24 mouse cellular contexts compared by ENCODE assay signal in genomic region chr7:67800547-67800946, GRCm38 (mm10). TPM values are rescaled to one million over a fixed set of nuclear protein-coding genes. Genes with fewer than 3 reads are reported as not detected.
DNase-seq lines count a peak whose midpoint lies in the region; ATAC-seq lines count a peak whose summit lies in the region.
"Had no signal": no experiment of that assay in that cellular context is flagged by ENCODE, and none has a peak within 500 bp of the region (broad histone marks: within the 10 kb centered on the region; RNA-seq: fewer than 3 reads in every experiment).

No protein-coding gene starts in this region.

- H3K4me1 ChIP-seq in embryonic facial prominence, embryonic 14.5 days (ENCODE audit: control insufficient read depth, insufficient read depth, low read length) = 0 out of 2 replicates have a peak, but pooled peaks cover 7% of the 10 kb centered on the region
- H3K4me1 ChIP-seq in embryonic facial prominence, embryonic 10.5 days = peaks cover 21% of the 10 kb centered on the region
- H3K4me1 ChIP-seq in heart, embryonic 10.5 days = peaks cover 41% of the 10 kb centered on the region
- peaks cover 20% of the 10 kb centered on the region; the same call in 1 of the 2 replicates for H3K4me1 ChIP-seq in heart, embryonic 11.5 days (ENCODE audit: control insufficient read depth, insufficient read depth, low read length)
- peaks cover 12% of the 10 kb centered on the region for H3K4me1 ChIP-seq in embryonic facial prominence, embryonic 15.5 days

- H3K27ac ChIP-seq in embryonic facial prominence, embryonic 14.5 days (replicated peaks; ENCODE audit: low read depth, low read length) = no peak overlapping the region
- H3K27ac ChIP-seq in embryonic facial prominence, embryonic 10.5 days (replicated peaks) = no peak overlapping the region
- no peak overlapping the region for H3K27ac ChIP-seq in heart, embryonic 10.5 days
- H3K27ac ChIP-seq in heart, embryonic 11.5 days (ENCODE audit: low read depth, low read length) = no peak overlapping the region
- H3K27ac ChIP-seq in embryonic facial prominence, embryonic 15.5 days (replicated peaks) = no peak overlapping the region
- H3K27ac ChIP-seq: embryonic facial prominence, embryonic 13.5 days; forebrain, embryonic 10.5 days; forebrain, embryonic 12.5 days had no signal

- H3K36me3 ChIP-seq in embryonic facial prominence, embryonic 14.5 days (ENCODE audit: control insufficient read depth, insufficient read depth, low read length) = no peaks in the 10 kb centered on the region
- H3K36me3 ChIP-seq in embryonic facial prominence, embryonic 10.5 days (replicated peaks) = no peaks in the 10 kb centered on the region
- no peaks in the 10 kb centered on the region for H3K36me3 ChIP-seq in heart, embryonic 10.5 days
- H3K36me3 ChIP-seq in heart, embryonic 11.5 days (ENCODE audit: control insufficient read depth, insufficient read depth, low read length) = no peaks in the 10 kb centered on the region
- no peaks in the 10 kb centered on the region for H3K36me3 ChIP-seq in embryonic facial prominence, embryonic 15.5 days
- H3K36me3 ChIP-seq: embryonic facial prominence, embryonic 13.5 days; forebrain, embryonic 10.5 days; forebrain, embryonic 12.5 days; G1E had no signal

- H3K4me2 ChIP-seq in embryonic facial prominence, embryonic 14.5 days (ENCODE audit: low read depth, low read length) = no peak overlapping the region
- no peak overlapping the region for H3K4me2 ChIP-seq in heart, embryonic 11.5 days
- H3K4me2 ChIP-seq in embryonic facial prominence, embryonic 15.5 days (replicated peaks) = no peak overlapping the region
- H3K4me2 ChIP-seq: embryonic facial prominence, embryonic 13.5 days; forebrain, embryonic 12.5 days had no signal

- no peak overlapping the region for H3K4me3 ChIP-seq in embryonic facial prominence, embryonic 14.5 days (ENCODE audit: low read depth, low read length)
- H3K4me3 ChIP-seq in embryonic facial prominence, embryonic 10.5 days = no peak overlapping the region
- H3K4me3 ChIP-seq in heart, embryonic 10.5 days = no peak overlapping the region
- no peak overlapping the region for H3K4me3 ChIP-seq in heart, embryonic 11.5 days (ENCODE audit: low read depth, low read length)
- no peak overlapping the region for H3K4me3 ChIP-seq in embryonic facial prominence, embryonic 15.5 days (replicated peaks)
- H3K4me3 ChIP-seq: embryonic facial prominence, embryonic 13.5 days; erythroblast, embryonic 14.5 days; forebrain, embryonic 10.5 days; forebrain, embryonic 12.5 days had no signal

- DNase-seq in embryonic facial prominence, embryonic 14.5 days (ENCODE audit: low spot score) = peak; percentile 23
- DNase-seq in embryonic facial prominence, embryonic 10.5 days (ENCODE audit: low spot score) = no peak
- peak; percentile 74 for DNase-seq in heart, embryonic 10.5 days (ENCODE audit: low spot score)
- DNase-seq: adrenal gland, adult 8-10 months; adrenal gland, postnatal 14 days; adrenal gland, postnatal 36 days; B cell, adult 2 months; cerebellum, adult 11-12 months; cerebellum, adult 2 months; cerebellum, adult 9-10 months; cerebellum, postnatal 10 days; cerebellum, postnatal 25 days had no signal

- H3K9ac ChIP-seq in embryonic facial prominence, embryonic 14.5 days (ENCODE audit: low read depth, low read length) = no peak overlapping the region
- no peak overlapping the region for H3K9ac ChIP-seq in heart, embryonic 11.5 days (ENCODE audit: low read depth, low read length)
- no peak overlapping the region for H3K9ac ChIP-seq in embryonic facial prominence, embryonic 15.5 days
- H3K9ac ChIP-seq: embryonic facial prominence, embryonic 13.5 days; forebrain, embryonic 12.5 days had no signal

- WGBS in embryonic facial prominence, embryonic 14.5 days = 85% methylated on average over 6 of the region's 6 CpGs
- 90% methylated on average over 6 of the region's 6 CpGs for WGBS in embryonic facial prominence, embryonic 10.5 days
- 83% methylated on average over 6 of the region's 6 CpGs for WGBS in heart, embryonic 10.5 days
- WGBS in heart, embryonic 11.5 days (ENCODE audit: insufficient replicate concordance) = 74% methylated on average over 6 of the region's 6 CpGs
- 81% methylated on average over 6 of the region's 6 CpGs for WGBS in embryonic facial prominence, embryonic 15.5 days

- H3K9me3 ChIP-seq in embryonic facial prominence, embryonic 14.5 days (ENCODE audit: control insufficient read depth, low read length) = no peaks in the 10 kb centered on the region
- no peaks in the 10 kb centered on the region for H3K9me3 ChIP-seq in embryonic facial prominence, embryonic 10.5 days
- no peaks in the 10 kb centered on the region for H3K9me3 ChIP-seq in heart, embryonic 10.5 days
- H3K9me3 ChIP-seq in heart, embryonic 11.5 days (replicated peaks; ENCODE audit: control insufficient read depth, low read length) = no peaks in the 10 kb centered on the region
- H3K9me3 ChIP-seq in embryonic facial prominence, embryonic 15.5 days (replicated peaks) = no peaks in the 10 kb centered on the region
- H3K9me3 ChIP-seq: embryonic facial prominence, embryonic 13.5 days; forebrain, embryonic 10.5 days; forebrain, embryonic 12.5 days had no signal

- ATAC-seq in embryonic facial prominence, embryonic 14.5 days (ENCODE audit: low read depth) = no peak
- no peak for ATAC-seq in heart, embryonic 11.5 days (replicated peaks; ENCODE audit: insufficient number of reproducible peaks, low FRiP score, low TSS enrichment)
- ATAC-seq in embryonic facial prominence, embryonic 15.5 days (ENCODE audit: insufficient number of reproducible peaks, low FRiP score, low TSS enrichment, low read depth) = peak; percentile 30; the same call in 1 of the 2 replicates
- ATAC-seq: activated CD4-positive, CD25-positive, alpha-beta regulatory T cell, adult 4 months; CD4-positive, CD25-positive, alpha-beta regulatory T cell, adult 4 months; forebrain, embryonic 14.5 days; forebrain, embryonic 16.5 days; Patski had no signal

- no peaks in the 10 kb centered on the region for H3K27me3 ChIP-seq in embryonic facial prominence, embryonic 14.5 days (replicated peaks; ENCODE audit: control insufficient read depth, insufficient read depth, low read length)
- H3K27me3 ChIP-seq in embryonic facial prominence, embryonic 10.5 days (replicated peaks; ENCODE audit: low read depth, poor library complexity, severe bottlenecking) = peaks cover 22% of the 10 kb centered on the region
- H3K27me3 ChIP-seq in heart, embryonic 10.5 days (ENCODE audit: insufficient read depth, poor library complexity, severe bottlenecking) = no peaks in the 10 kb centered on the region
- H3K27me3 ChIP-seq in heart, embryonic 11.5 days (ENCODE audit: control insufficient read depth, insufficient read depth, low read length) = no peaks in the 10 kb centered on the region
- H3K27me3 ChIP-seq in embryonic facial prominence, embryonic 15.5 days = peaks cover 5% of the 10 kb centered on the region; the same call in 1 of the 2 replicates
- H3K27me3 ChIP-seq: Patski had no signal

RNA-seq across cellular contexts. Expression of gene Synm, which starts 41.0 kb away (rescaled TPM):
- 2.2 and 2.4 TPM in 2 replicates for polyA plus RNA-seq in embryonic facial prominence, embryonic 14.5 days (2014; fragmentation: Nextera tagmentation; extraction: Ambion mirVana)
- 2.1 and 2.9 TPM in 2 replicates for polyA plus RNA-seq in embryonic facial prominence, embryonic 10.5 days (2016; fragmentation: Nextera tagmentation; extraction: Ambion mirVana)
- polyA plus RNA-seq in heart, embryonic 10.5 days (2016; fragmentation: Nextera tagmentation; extraction: Ambion mirVana) = 5.1 and 7.1 TPM in 2 replicates
- 3.4 and 5.9 TPM in 2 replicates for polyA plus RNA-seq in heart, embryonic 11.5 days (2014; fragmentation: Nextera tagmentation; extraction: Ambion mirVana)
- 1.1 and 1.9 TPM in 2 replicates for polyA plus RNA-seq in embryonic facial prominence, embryonic 15.5 days (2015; fragmentation: Nextera tagmentation; extraction: Ambion mirVana)
- polyA plus RNA-seq: activated CD4-positive, CD25-positive, alpha-beta regulatory T cell, adult 4 months; CD4-positive, CD25-positive, alpha-beta regulatory T cell, adult 4 months; G1E had no signal
